Mouse (Mus musculus): ENCODE data around the gene Exoc6b. TPM values are rescaled to one million over a fixed set of nuclear protein-coding genes. Genes with fewer than 3 reads are reported as not detected.

Exoc6b gene
- polyA plus RNA-seq, 1 experiment = 7.8 TPM

DNA sequence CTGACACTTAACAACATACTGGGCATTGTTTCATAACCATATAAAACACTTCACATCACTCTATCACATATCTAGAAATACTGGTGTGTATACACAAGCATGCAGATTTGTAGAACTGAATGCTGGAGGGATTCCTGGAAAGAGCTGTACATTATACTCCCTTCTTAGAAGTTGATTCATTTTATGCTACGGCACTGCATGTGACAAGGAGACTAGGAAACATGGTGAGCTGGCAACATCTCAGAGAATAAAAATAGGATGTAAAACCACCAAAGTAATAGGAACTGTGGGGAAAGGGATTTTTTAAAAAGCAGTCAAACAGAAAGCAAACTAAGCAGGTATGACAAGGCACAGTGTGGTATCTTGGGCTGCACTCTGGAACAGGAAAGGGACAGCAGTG, 408.3 kb downstream of the Exoc6b start:
- Histone ChIP-seq H3K4me1 (ENCODE audit: control insufficient read depth, insufficient read depth, low read length) (no peaks in the 10 kb centered on the region), H3K4me3 (ENCODE audit: control insufficient read depth, low read depth, low read length) (no peak overlapping the region), H3K27ac (ENCODE audit: control insufficient read depth, insufficient read depth, low read depth, low read length) (no peak overlapping the region), H3K27me3 (ENCODE audit: control insufficient read depth, insufficient read depth, low read length) (no peaks in the 10 kb centered on the region), H3K36me3 (ENCODE audit: control insufficient read depth, insufficient read depth, low read length) (no peaks in the 10 kb centered on the region)
- TF ChIP-seq POLR2A (IDR thresholded peaks at IDR 0.05; ENCODE audit: control insufficient read depth, low read depth, low read length) (no peak), CTCF (IDR thresholded peaks at IDR 0.05; ENCODE audit: control insufficient read depth, insufficient read depth, insufficient replicate concordance, low read depth, low read length) (no peak)

- H3K4me1 ChIP-seq (ENCODE audit: control insufficient read depth, insufficient read depth, low read length) = no peaks in the 10 kb centered on the region
- H3K4me3 ChIP-seq (ENCODE audit: control insufficient read depth, low read depth, low read length) = no peak overlapping the region
- no peak overlapping the region for H3K27ac ChIP-seq (ENCODE audit: control insufficient read depth, insufficient read depth, low read depth, low read length)
- H3K36me3 ChIP-seq (ENCODE audit: control insufficient read depth, insufficient read depth, low read length) = no peaks in the 10 kb centered on the region
- no peaks in the 10 kb centered on the region for H3K27me3 ChIP-seq (ENCODE audit: control insufficient read depth, insufficient read depth, low read length)
- no peak for TF ChIP-seq CTCF (IDR thresholded peaks at IDR 0.05; ENCODE audit: control insufficient read depth, insufficient read depth, insufficient replicate concordance, low read depth, low read length)
Measured at GRCm38 (mm10) chr6:84657091-84657490, 412.2 kb downstream of the Exoc6b start.

DNA sequence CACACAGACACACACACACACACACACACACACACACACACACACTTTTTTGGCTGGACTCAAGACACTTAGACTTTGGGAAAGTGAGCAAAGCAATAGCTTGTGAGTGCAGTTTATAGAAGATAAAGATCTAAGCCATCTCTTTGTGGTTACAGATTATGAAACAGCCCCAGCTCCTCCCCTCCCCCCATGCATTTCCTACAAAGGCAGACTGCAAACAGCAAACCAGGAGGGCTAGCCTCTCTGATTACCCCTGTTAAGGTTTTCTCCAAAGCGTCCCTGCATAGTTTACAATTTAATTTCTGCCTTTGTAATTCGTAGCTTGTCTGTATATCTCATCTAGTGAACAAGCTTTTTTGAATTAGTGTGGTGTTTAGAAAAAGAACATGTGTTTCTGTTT, 412.6 kb downstream of the Exoc6b start:
- no peak for TF ChIP-seq CTCF (IDR thresholded peaks at IDR 0.05; ENCODE audit: control insufficient read depth, insufficient read depth, insufficient replicate concordance, low read depth, low read length)
- no peak for TF ChIP-seq POLR2A (IDR thresholded peaks at IDR 0.05; ENCODE audit: control insufficient read depth, low read depth, low read length)
- no peaks in the 10 kb centered on the region for H3K36me3 ChIP-seq (ENCODE audit: control insufficient read depth, insufficient read depth, low read length)
- H3K27ac ChIP-seq (ENCODE audit: control insufficient read depth, insufficient read depth, low read depth, low read length) = no peak overlapping the region
- no peaks in the 10 kb centered on the region for H3K27me3 ChIP-seq (ENCODE audit: control insufficient read depth, insufficient read depth, low read length)
- no peak overlapping the region for H3K4me3 ChIP-seq (ENCODE audit: control insufficient read depth, low read depth, low read length)
- no peaks in the 10 kb centered on the region for H3K4me1 ChIP-seq (ENCODE audit: control insufficient read depth, insufficient read depth, low read length)

DNA sequence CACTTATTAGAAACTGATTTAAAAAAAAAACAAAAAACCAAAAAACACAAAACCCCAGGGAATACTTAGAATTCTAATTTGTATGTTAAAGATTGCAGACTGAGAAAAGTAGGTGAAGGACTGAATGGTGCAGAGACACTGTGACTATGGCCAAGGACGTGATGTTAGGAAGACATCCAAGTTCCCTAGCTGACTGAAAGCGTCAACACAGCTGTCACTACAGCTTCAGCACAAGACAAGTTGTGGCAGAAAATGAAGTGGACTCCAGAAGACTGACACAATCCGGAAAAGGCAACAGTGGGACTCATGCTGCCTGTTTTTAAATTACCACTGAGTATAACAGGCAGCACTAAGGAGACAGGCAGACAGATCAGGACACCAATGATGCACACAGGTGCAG, 417.4 kb downstream of the Exoc6b start:
- Histone ChIP-seq H3K4me3 (ENCODE audit: control insufficient read depth, low read depth, low read length) (no peak overlapping the region), H3K27ac (ENCODE audit: control insufficient read depth, insufficient read depth, low read depth, low read length) (no peak overlapping the region), H3K4me1 (ENCODE audit: control insufficient read depth, insufficient read depth, low read length) (no peaks in the 10 kb centered on the region), H3K27me3 (ENCODE audit: control insufficient read depth, insufficient read depth, low read length) (no peaks in the 10 kb centered on the region), H3K36me3 (ENCODE audit: control insufficient read depth, insufficient read depth, low read length) (no peaks in the 10 kb centered on the region)
- TF ChIP-seq POLR2A (IDR thresholded peaks at IDR 0.05; ENCODE audit: control insufficient read depth, low read depth, low read length) = no peak
- TF ChIP-seq CTCF (IDR thresholded peaks at IDR 0.05; ENCODE audit: control insufficient read depth, insufficient read depth, insufficient replicate concordance, low read depth, low read length) = no peak

DNA sequence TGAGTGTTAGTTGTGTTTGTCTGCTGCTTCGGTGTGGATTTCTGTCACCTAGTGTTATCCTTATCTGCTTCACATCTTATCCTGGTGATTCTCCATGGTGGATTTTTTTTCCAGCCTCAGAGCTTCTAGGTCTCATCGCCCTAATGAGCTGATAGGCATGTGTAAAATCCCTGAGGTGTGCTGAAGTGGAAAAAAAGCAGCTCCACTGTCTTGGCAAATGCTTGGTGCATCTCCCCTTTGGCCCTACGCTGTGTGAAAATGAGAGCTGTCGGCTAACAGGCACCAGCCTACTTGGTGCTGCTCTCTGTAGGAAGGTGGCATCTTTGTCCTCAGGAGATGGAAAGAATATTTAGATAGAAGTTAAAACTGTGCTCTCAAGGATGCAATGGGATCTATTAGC, 422.1 kb downstream of the Exoc6b start:
- no peaks in the 10 kb centered on the region for H3K36me3 ChIP-seq (ENCODE audit: control insufficient read depth, insufficient read depth, low read length)
- H3K4me1 ChIP-seq (ENCODE audit: control insufficient read depth, insufficient read depth, low read length) = no peaks in the 10 kb centered on the region
- H3K4me3 ChIP-seq (ENCODE audit: control insufficient read depth, low read depth, low read length) = no peak overlapping the region
- TF ChIP-seq POLR2A (IDR thresholded peaks at IDR 0.05; ENCODE audit: control insufficient read depth, low read depth, low read length) (no peak), CTCF (IDR thresholded peaks at IDR 0.05; ENCODE audit: control insufficient read depth, insufficient read depth, insufficient replicate concordance, low read depth, low read length) (no peak)
- no peaks in the 10 kb centered on the region for H3K27me3 ChIP-seq (ENCODE audit: control insufficient read depth, insufficient read depth, low read length)
- no peak overlapping the region for H3K27ac ChIP-seq (ENCODE audit: control insufficient read depth, insufficient read depth, low read depth, low read length)

- H3K4me3 ChIP-seq (ENCODE audit: control insufficient read depth, low read depth, low read length) = no peak overlapping the region
- no peak overlapping the region for H3K27ac ChIP-seq (ENCODE audit: control insufficient read depth, insufficient read depth, low read depth, low read length)
- H3K36me3 ChIP-seq (ENCODE audit: control insufficient read depth, insufficient read depth, low read length) = no peaks in the 10 kb centered on the region
- H3K4me1 ChIP-seq (ENCODE audit: control insufficient read depth, insufficient read depth, low read length) = no peaks in the 10 kb centered on the region
- TF ChIP-seq CTCF (IDR thresholded peaks at IDR 0.05; ENCODE audit: control insufficient read depth, insufficient read depth, insufficient replicate concordance, low read depth, low read length) (no peak), POLR2A (IDR thresholded peaks at IDR 0.05; ENCODE audit: control insufficient read depth, low read depth, low read length) (no peak)
- H3K27me3 ChIP-seq (ENCODE audit: control insufficient read depth, insufficient read depth, low read length) = no peaks in the 10 kb centered on the region
Measured at GRCm38 (mm10) chr6:84646696-84647095, 422.6 kb downstream of the Exoc6b start.

DNA sequence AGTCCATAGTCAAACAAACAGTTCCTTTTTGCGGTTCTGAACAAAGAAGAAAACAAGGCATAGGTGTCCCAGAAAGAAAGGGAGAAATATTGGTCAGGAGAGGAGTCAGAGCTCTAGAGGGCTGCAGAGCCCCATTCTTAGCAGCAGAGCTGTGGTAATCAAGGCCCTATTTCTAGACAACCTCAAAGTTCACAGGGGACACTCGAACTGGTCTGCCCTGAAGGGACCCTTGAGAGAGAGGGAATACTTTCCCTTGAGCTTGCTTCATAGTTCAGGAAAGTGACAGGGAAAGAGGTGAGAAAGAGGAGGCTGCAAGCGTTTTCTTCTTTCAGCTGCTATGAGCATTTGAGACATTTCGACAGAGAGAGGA, 428.3 kb downstream of the Exoc6b start:
- H3K27ac ChIP-seq (ENCODE audit: control insufficient read depth, insufficient read depth, low read depth, low read length) = no peak overlapping the region

More for the DNA sequence above, 428.3 kb downstream of the Exoc6b start:
- TF ChIP-seq CTCF (IDR thresholded peaks at IDR 0.05; ENCODE audit: control insufficient read depth, insufficient read depth, insufficient replicate concordance, low read depth, low read length) (no peak), POLR2A (IDR thresholded peaks at IDR 0.05; ENCODE audit: control insufficient read depth, low read depth, low read length) (no peak)
- H3K36me3 ChIP-seq (ENCODE audit: control insufficient read depth, insufficient read depth, low read length) = no peaks in the 10 kb centered on the region
- H3K4me3 ChIP-seq (ENCODE audit: control insufficient read depth, low read depth, low read length) = no peak overlapping the region
- peaks cover 2% of the 10 kb centered on the region; the same call in 1 of the 2 replicates for H3K4me1 ChIP-seq (ENCODE audit: control insufficient read depth, insufficient read depth, low read length)
- H3K27me3 ChIP-seq (ENCODE audit: control insufficient read depth, insufficient read depth, low read length) = no peaks in the 10 kb centered on the region

All from testis, adult 2 months (tissue).